Mouse (Mus musculus) urinary bladder, adult 2 months (tissue): ENCODE data around the gene Gm21083. TPM values are rescaled to one million over a fixed set of nuclear protein-coding genes. Genes with fewer than 3 reads are reported as not detected.
"Not testable (repeated sequence)": the region's sequence is repeated elsewhere in the genome, so short reads cannot be mapped to it uniquely, and the experiment has no call there.

Experiments used
- DNase-seq: peaks from one replicate; pipeline ENCODE4 v3.0.0; 2022; ENCODE audit warnings: low spot score
- polyA plus RNA-seq: library from polyadenylated mRNA; depleted of rRNA; stranded (reverse); fragments of >200 nt; gene quantifications from 2 replicates; pipeline ENCODE4 v1.2.3, GENCODE M21; 2012; rRNA removed

The Gm21083 gene
- polyA plus RNA-seq = 0.18 TPM in 1 of 2 replicates, not detected in the other

DNA sequence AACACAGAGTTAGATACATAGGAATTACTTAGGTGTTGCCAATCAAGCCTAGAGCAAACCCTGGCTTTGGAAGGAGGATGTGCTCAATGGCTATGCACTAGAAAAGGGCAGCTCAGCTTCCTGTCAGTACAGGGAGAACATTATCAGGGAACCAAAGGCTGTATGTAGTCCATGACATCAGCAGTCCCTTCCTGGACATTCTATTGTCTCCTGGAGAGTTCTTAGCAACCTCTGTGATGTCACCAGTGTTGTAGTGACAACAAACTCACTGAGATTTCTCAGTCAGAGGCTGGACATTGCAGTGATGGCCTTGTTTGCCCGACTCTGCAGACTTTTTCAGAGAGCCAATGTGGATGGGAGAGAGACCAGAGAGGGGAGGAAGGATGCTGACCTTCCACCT lies at the start of gene Gm21083:
Gene Gm21083, plus strand, starts transcription at position 301 of the 400 bp plus-strand sequence.
- DNase-seq = not testable (repeated sequence)

DNA sequence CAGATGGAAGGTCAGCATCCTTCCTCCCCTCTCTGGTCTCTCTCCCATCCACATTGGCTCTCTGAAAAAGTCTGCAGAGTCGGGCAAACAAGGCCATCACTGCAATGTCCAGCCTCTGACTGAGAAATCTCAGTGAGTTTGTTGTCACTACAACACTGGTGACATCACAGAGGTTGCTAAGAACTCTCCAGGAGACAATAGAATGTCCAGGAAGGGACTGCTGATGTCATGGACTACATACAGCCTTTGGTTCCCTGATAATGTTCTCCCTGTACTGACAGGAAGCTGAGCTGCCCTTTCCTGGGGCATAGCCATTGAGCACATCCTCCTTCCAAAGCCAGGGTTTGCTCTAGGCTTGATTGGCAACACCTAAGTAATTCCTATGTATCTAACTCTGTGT lies 48.0 kb upstream of the Gm21083 start, which contains the start of gene Gm21190:
Gene Gm21190, minus strand, starts transcription at position 101 of the 400 bp plus-strand sequence.
- not testable (repeated sequence) for DNase-seq

DNA sequence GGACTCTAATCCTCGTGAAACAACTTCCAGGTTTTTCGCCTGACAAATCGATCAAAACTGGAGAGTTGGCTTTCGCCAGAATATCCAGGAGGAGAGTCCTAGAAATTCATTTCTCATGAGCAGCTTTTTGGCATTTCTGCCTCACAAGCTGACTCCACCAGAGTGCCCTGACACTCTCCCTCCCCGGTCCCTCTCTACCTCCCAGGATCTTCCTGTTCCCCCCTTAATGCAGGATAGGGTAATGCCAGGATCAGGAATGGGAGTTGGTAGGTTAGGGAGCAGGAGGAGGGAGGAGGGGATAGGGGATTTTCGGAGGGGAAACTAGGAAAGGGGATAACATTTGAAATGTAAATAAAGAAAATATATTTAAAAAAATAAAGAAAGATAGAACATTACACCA lies 28.5 kb upstream of the Gm21083 start:
- DNase-seq = not testable (repeated sequence)

DNA sequence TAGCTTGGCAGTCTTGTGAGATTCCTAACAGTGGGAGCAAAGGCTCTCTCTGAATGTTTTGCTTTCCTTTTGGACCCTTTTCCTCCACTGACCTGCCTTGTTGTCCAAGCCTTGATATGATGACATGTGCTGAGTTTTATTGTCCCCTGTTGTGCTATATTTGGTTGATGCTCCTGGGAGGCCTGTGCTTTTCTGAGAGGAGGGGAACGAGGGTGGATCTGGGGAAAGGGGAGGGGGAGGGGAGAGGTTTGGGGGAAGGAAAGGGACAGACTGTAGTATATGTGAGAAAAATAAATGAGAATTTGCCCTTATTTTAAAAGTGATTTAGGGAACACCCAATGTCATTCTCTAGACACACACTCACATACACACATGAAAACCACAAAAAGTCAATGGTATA lies 28.0 kb upstream of the Gm21083 start:
- not testable (repeated sequence) for DNase-seq

DNA sequence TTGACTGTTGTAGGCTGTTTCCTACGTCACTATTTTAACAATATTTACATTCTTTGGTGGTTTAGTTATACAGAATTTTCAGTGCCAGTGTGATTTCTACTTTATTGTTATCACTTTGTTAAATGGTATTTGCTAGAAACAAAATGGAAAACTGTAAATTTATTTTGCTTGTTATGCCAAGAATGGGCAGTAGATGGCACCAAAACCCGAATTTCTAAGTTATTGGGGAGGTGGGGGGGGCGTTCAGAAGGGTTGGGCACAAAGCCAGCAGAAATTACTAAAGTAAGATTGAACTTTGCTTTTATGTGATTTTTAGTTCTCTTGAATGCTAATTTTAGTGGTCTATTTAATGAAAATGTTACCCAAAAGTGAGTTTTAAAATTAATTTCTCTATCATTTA lies 27.5 kb upstream of the Gm21083 start:
- DNase-seq = not testable (repeated sequence)

DNA sequence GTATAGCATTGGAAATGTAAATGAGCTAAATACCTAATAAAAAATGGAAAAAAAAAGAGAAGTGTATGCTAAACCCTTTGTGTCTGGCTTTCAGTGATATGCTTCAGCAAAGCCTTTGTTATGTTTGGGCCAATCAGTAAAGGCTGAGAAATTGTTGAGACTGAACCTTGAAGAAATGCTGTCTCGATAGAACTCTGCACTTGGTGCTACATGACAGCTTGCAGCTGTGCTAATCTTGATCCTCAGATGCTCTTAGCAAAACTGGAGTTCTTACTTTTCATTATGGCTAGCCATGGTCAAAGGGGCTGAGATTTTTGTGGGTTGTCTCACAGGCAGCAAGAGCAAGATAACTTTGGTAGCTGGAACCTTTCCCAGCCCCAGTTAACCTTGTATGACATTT lies 18.5 kb upstream of the Gm21083 start:
- not testable (repeated sequence) for DNase-seq

DNA sequence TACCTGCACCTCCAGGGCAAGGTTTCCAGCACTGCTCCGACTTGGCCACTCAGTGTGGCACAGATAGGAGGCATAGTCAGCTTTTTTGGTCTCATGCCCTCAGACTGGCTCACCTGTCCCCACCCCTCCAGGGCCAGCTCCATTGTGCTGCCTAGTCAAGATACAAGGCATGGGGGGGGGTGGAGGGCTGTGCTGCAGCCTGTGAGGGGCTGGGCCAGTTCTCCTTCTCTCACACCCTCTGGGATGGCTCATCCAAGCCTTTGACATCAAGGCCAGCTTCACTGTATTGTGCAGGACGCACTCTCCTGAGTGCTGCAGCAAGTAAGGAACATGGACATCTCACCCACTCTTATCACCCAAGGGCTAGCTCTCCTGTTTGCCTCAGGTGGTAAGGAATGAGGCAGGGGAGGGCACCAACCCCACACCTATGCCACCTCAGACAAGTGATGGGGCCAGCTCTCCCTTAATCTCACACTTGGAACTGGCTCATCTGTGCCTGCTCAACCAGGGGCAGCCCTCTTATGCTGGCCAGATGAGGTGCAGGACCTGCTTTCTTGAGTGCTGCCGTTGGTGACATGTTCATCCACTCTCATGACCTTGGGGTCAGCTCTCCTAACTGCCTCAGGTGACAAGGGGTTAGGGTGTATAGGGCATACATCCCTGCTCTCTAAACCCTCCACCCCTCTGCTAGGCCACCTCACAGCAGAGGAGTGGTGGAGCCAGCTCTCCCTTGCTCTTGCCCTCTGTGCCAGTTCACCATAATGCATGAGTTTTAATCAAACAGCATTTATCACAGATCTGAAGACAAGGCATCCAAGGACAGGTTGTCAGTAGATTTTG lies 15.5 kb upstream of the Gm21083 start:
- DNase-seq = not testable (repeated sequence)

DNA sequence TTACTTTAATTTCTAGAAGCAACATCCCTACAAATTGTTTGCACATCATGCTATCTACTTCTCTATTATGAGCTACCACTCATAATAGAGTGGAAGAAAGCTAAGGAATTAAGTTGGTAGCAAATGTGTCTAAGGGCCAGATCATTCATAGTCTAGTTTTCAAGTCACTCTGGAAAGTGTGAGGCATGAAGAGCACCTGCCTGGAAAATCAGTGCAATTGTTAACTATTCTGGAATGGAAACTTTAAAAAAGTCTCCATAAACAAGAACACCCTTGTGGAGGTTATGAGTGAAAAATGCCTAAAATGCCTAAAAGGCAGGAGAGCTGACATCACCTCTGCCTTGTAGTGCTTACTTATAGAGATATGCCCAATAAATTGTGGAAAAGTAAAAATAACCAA lies 3.4 kb upstream of the Gm21083 start:
- not testable (repeated sequence) for DNase-seq

DNA sequence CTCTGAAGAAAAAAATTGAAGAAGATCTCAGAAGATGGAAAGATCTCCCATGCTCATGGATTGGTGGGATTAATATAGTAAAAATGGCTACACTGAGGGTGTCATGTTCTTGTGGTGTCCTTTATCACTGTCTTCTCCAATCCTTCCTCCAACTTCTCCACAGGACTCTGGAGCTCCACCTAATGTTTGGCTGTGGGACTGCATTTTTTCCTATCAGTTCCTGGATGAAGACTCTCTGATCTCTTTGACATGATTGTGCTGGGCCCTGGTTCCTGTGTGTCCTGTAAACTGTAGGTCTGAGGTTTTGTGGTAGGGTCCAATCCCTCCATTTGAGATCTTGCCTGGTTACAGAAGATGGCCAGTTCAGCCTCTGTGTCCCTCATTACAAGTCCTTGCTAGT lies 9.2 kb downstream of the Gm21083 start:
- DNase-seq = not testable (repeated sequence)

DNA sequence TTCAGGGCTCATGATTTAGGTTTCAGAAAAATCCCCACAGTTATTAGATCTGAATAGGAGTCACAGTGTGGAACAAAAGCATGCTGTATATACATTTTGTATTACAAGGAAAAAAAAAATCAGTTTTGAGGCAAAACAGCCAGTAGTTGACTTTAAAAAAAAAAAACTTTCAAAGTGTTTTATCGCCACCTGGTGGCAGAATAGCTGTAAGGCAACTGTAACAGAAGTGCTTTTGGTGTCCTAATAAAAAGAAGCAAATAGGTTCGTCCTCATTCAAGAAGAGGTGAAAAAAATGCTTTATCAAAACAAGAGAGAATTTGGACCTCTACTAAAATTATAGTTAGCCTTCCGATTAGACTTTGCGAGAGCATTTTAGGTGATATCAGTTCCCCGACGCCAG lies 11.2 kb downstream of the Gm21083 start:
- DNase-seq = not testable (repeated sequence)

DNA sequence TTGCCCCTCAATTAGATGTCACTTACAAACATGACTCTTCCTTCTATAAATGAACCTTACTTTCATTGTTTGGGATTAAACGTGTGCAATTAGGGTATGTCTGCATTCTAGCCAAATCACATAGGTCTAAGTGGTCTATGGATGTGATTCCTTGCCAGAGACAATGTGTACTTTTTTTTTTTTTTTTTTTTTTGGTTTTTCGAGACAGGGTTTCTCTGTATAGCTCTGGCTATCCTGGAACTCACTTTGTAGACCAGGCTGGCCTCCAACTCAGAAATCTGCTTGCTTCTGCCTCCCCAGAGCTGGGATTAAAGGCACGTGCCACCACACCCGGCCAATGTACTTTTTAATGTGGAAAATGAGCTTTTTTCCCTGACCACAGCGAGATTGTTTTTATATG lies 13.5 kb downstream of the Gm21083 start:
- DNase-seq = not testable (repeated sequence)

DNA sequence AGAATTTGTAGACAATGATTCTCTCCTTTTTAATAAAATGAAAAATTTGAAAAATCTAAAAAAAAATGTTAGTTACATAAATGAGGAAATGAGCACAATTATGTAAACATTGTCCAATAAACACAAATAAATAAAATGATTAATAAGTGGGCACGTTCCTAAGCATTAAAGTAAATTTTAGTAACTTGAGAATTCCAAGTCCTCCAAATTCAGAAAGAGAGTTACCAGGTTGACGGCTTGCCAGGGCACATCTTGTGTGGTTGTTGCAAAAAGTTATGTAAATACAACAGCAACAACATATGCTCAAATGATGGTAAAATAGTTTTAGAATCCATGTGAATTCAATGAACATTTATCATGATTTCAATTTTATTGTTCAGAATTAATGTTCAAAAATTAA lies 14.4 kb downstream of the Gm21083 start:
- not testable (repeated sequence) for DNase-seq

DNA sequence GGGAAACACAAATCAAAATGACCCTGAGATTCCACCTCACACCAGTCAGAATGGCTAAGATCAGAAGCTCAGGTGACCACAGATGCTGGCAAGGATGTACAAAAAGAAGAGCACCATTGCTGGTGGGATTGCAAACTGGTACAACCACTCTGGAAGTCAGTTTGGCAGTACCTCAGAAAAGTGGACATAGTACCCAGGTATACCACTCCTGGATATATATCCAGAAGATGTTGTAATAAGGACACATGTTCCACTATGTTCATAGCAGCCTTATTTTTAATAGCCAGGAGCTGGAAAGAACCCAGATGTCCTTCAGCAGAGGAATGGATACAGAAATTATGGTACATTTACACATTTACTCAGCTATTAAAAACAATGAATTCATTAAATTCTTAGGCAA lies 21.7 kb downstream of the Gm21083 start:
- not testable (repeated sequence) for DNase-seq

DNA sequence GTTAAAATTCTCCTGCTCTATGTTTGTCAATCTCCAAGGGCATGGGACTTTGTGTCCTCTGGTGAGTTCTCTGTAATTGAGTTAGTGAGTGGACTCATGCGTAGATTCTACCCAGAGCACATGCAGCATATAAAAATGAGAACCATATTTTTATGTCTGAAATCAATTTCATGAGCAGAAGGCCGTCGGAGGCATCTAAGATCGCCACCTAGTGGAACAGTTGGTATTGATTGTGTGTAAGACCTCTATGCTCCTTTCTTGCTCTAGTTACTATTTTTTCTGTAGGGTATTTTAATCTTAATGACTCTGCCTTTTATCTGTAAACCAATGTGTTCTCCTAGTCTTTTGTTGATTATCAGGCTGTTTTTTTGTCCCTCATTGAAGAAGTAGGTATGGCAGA lies 23.2 kb downstream of the Gm21083 start:
- DNase-seq = not testable (repeated sequence)

DNA sequence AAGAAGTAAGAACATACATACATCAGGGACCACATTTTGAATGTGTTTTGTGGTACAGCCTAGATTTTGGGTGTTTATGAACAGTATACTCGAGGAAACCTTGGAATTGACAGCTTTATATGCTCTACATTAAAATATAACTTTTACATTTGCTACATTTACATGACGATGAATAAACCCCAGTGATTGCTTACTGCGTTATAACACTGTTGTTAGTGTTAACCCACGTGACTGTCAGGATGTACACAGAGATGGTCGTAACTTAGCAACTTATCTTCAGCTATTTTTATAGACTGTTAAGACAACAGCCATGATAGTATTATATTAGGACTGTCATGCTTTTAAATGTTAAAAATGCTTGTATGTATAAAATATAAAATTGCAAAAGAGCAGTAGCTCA lies 24.3 kb downstream of the Gm21083 start:
- not testable (repeated sequence) for DNase-seq

DNA sequence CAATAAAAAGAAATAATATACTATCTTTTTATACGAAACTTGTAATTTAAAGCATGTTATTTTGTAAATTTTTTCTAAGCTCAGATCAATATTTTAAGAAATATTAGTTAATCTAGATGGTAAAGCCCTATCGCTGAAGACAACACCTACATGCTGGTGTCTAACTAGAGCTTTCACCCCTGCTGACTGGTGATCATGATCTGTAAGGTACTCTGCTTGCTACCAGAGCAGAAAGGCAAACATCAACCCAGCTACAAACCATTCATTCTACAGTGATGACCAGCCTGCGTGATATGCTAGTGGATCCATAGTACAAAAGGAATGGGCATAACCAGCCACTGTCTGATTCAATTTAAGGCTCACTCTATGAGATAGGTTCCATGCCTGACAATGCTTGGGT lies 24.8 kb downstream of the Gm21083 start:
- not testable (repeated sequence) for DNase-seq

DNA sequence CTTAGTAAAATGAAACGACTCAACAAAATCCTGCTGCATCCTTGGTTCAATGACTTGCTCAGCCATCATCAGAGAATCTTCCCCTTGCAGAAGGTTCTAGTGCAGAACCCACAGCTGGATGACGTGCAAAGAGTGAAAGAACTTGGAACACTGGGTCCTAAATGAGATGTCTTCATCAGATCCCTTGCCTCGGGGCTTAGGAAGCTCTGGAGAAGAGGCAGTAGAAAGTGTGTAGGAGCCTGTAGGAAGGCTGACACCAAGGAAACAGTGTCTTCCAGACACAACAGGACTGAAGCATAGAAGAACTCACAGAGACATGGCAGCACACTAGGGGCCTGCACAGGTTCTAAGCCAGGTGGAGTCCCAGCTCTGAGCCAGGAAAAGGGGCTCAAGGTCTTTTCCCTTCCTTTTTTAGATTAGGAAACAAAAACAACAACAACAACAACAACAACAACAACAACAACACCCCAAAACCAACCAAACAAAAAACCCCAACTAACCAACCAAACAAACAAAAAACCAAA lies 25.4 kb downstream of the Gm21083 start:
- not testable (repeated sequence) for DNase-seq

DNA sequence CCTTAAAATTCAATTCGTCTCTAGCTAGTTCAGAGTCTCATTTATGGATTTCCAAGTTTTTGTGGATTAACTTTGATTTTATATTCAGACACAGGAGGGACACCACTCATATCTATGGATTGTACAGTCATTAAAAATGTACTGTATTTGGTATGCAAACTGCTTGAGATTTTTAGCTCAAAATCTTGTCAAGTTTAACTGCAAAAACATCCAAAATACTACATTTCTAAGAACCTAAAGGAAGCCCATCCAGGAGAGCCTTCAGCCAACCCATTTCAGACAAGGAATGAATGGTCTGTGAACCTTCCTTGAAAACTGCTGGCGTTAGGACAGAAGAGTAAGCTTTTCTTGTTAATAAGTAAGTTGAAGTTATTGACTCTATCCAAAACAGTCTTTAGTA lies 25.9 kb downstream of the Gm21083 start:
- not testable (repeated sequence) for DNase-seq

DNA sequence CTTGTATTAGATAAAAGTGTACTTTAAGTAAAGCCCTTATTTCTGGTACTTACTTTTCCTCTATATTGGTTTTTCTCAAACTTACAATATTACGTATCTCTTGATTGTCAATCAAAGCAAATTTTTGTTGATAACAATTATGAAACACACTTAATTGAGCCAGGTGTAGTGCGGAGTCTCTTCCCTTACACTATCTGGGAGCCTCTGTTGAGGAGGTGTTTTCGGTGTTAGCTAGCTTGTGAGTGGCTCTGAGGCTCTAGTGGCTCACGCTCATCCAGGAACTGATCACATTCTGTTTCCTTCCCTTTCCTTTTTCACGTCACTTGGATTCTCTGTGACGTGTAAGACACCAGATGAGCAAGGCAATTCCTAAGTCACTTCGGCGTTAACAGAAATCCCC lies 26.5 kb downstream of the Gm21083 start:
- not testable (repeated sequence) for DNase-seq

DNA sequence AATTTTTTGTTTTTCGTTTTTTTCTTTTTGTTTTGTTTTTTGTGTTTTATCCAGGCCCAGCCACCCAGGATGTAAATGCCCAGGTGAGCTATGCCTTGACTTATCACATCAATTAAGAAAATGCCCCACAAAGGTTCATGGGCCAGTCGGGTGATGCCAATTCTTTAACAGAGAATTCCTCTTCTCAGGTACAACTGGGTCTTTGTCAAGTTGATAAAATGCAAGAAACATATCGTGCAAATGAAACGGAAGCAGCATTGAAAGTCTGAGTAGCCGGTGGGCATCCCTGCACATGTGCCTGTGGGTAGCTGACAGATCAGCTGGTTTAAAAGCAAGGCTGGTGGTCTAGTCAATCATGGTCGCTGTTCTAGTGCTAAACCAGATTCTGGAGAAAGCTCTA lies 29.5 kb downstream of the Gm21083 start:
- peak; percentile 26 for DNase-seq

DNA sequence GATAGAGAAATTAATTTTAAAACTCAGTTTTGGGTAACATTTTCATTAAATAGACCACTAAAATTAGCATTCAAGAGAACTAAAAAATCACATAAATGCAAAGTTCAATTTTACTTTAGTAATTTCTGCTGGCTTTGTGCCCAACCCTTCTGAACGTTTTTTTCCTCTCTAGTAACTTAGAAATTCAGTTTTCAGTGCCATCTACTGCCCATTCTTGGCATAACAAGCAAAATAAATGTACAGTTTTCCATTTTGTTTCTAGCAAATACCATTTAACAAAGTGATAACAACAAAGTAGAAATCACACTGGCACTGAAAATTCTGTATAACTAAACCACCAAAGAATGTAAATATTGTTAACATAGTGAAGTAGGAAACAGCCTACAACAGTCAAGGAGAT lies 33.6 kb downstream of the Gm21083 start:
- DNase-seq = not testable (repeated sequence)

DNA sequence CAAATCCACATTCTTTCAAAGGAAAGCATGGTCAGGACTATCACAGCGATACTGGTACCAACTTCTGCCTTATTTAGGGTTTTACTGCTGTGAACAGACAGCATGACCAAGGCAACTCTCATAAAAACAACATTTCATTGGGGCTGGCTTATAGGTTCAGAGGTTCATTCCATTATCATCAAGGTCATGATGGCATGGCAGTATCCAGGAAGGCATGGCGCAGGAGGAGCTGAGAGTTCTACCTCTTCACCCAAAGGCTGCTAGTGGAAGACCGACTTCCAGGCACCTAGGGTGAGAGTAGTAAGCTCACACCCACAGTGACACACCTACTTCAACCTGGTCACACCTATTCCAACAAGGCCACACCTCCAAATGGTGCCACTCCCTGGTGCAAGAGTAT lies 39.1 kb downstream of the Gm21083 start:
- DNase-seq = not testable (repeated sequence)

DNA sequence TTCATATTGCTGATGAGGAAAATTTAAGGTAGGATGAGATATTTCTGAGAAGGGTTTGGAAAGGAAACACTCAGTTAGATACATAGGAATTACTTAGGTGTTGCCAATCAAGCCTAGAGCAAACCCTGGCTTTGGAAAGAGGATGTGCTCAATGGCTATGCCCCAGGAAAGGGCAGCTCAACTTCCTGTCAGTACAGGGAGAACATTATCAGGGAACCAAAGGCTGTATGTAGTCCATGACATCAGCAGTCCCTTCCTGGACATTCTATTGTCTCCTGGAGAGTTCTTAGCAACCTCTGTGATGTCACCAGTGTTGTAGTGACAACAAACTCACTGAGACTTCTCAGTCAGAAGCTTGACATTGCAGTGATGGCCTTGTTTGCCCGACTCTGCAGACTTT lies 41.6 kb downstream of the Gm21083 start, which contains the start of gene Speer4d:
Gene Speer4d, plus strand, starts transcription at position 301 of the 400 bp plus-strand sequence.
- DNase-seq = not testable (repeated sequence)
